Mouse (Mus musculus) thymus, adult 18-20 months (tissue): ENCODE data around the gene Smg8.

ENCODE experiments used
- DNase-seq, 2 experiments: peaks; one replicate each; pipeline ENCODE4 v3.0.0; 2022; ENCODE audit warnings: mixed read lengths in 2 of 2

Smg8 gene

DNA sequence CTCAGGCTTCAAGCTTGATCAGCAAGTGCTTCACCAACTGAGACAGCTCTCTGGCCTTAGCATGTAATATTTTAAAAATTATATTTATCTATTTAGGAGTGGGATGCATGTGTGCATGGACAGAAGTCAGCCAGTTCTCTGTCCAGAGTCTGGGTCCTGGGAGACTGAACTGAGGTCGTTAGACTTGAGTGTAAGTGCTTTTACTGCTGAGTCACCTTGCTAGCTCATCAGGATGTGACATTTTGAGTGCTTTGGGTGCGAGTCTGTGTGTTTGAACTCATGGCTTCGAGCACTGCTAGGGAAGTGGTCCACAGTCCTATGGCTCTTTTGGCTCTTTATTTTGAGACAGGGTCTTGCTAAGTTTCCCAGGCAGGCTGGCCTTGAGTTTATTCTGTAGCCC, 43.5 kb downstream of the Smg8 start:
- DNase-seq, result no peak

DNA sequence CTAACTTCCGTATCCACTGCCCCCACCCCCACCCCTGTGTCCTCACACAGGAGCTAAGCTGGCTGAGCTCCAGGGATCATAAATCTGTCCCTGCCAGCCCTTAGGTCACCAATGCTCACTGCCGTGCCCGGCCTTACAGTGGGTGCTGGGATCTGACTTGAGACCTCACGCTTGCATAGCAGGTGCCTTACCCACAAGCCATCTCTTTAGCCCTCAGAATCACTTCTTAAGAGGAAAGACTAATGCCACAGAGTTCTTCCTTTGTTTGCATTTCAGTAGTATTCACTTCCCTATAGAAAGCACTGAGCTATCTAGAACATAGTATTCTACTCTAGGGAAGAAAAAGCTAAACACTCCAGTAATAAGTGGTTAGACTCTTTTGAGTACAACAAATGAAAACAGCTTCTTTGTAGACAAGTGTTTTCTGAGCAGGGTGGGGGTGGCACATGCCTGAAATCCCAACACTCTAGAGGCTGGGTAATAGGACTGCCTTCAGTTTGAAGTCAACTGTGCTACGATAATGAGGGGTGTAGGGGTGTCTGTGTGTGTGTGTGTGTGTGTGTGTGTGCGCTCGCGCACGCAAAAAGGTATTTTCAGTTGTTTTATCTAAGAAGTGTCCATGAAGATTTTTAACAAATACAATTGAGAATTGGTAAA, 47.1 kb downstream of the Smg8 start:
- DNase-seq, result no peak

DNA sequence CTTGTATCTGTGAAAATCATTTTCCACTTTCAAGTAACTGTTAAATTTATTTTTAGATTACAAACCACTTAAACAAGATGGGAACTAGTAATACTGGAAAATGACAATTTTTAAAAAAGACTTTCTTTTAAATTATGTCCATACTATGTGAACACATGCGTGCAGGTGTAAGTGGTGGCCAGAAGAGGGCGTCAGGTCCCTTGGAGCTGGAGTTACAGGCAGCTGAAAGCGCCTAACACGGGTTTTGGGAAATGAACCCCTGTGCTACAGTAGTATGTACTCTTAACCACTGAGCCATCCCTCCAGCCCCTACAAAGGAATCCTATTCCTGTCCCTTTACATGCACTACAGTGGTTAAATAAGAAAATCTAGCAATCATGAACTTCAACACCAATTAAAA, 50.4 kb downstream of the Smg8 start:
- DNase-seq, result no peak

DNA sequence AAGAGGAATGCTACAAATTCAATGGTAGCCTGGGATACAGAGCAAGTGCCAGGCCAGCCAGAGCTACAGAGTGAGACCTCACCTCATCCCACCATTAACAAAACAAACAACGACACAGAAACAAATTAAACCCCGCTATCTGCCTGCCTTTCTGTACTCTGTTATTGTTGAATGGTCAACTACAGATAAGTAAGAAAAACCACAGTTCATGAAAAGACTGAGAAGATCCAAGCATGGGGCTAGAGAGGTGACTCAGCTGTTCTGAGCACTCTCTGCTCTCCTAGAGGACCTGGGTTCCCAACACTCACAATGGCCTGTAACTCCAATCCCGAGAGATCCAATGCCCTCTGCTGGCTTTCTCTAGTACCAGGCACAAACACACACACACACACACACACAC, 58.4 kb downstream of the Smg8 start:
- no peak for DNase-seq
